Mouse (Mus musculus) kidney, embryonic 15.5 days (tissue): ENCODE measurements around the gene Foxp1. TPM values are rescaled to one million over a fixed set of nuclear protein-coding genes. Genes with fewer than 3 reads are reported as not detected.
A peak's percentile ranks its signal among the peaks of the same experiment; 100 is the strongest.

Experiments
- ATAC-seq: fragments of 200-750 bp; cut with Nextera tagmentation; replicated peaks from 2 replicates; pipeline ENCODE4 v1.8.0; 2017; ENCODE audit warnings: moderate TSS enrichment; ENCODE audit not compliant: low FRiP score
- H3K27ac ChIP-seq: fragments of 300-500 bp; sonication (generic); 2 replicates; pipeline ENCODE4 v1.5.1; 2015; ENCODE audit warnings: mild to moderate bottlenecking, inconsistent platforms
- H3K27me3 ChIP-seq: fragments of 300-500 bp; sonication (generic); 2 replicates; pipeline ENCODE4 v1.6.1; 2015; ENCODE audit warnings: inconsistent platforms
- H3K36me3 ChIP-seq: fragments of 300-500 bp; sonication (generic); 2 replicates; pipeline ENCODE4 v1.6.1; 2015; ENCODE audit warnings: inconsistent platforms
- H3K4me1 ChIP-seq: fragments of 300-500 bp; sonication (generic); 2 replicates; pipeline ENCODE4 v1.6.1; 2015; ENCODE audit warnings: inconsistent platforms
- H3K4me2 ChIP-seq: fragments of 300-500 bp; sonication (generic); 2 replicates; pipeline ENCODE4 v1.6.1; 2015; ENCODE audit warnings: moderate library complexity, mild to moderate bottlenecking, inconsistent platforms
- H3K4me3 ChIP-seq: fragments of 300-500 bp; sonication (generic); replicated peaks from 2 replicates; pipeline ENCODE4 v1.5.1; 2015; ENCODE audit warnings: mild to moderate bottlenecking, inconsistent platforms
- H3K9ac ChIP-seq: fragments of 300-500 bp; sonication (generic); 2 replicates; pipeline ENCODE4 v1.6.1; 2015; ENCODE audit warnings: mild to moderate bottlenecking, inconsistent platforms
- H3K9me3 ChIP-seq: fragments of 300-500 bp; sonication (generic); replicated peaks from 2 replicates; pipeline ENCODE4 v1.6.1; 2016; ENCODE audit warnings: inconsistent platforms
- WGBS: fragments of 180-500 bp; shearing (Covaris S2); methylation state at CpG from one replicate; pipeline ENCODE4 v1.1.7; 2015; ENCODE audit warnings: mixed read lengths; 5-methylcytosine and 5-hydroxymethylcytosine counted together
- polyA plus RNA-seq: library from polyadenylated mRNA; unstranded; fragments of >200 nt; fragmentation: Nextera tagmentation; extraction: Ambion mirVana; gene quantifications from 2 replicates; pipeline ENCODE4 v1.2.1, GENCODE M21; 2015

The Foxp1 gene
- polyA plus RNA-seq, 1 experiment from 2014 or later = 50.2 TPM

DNA sequence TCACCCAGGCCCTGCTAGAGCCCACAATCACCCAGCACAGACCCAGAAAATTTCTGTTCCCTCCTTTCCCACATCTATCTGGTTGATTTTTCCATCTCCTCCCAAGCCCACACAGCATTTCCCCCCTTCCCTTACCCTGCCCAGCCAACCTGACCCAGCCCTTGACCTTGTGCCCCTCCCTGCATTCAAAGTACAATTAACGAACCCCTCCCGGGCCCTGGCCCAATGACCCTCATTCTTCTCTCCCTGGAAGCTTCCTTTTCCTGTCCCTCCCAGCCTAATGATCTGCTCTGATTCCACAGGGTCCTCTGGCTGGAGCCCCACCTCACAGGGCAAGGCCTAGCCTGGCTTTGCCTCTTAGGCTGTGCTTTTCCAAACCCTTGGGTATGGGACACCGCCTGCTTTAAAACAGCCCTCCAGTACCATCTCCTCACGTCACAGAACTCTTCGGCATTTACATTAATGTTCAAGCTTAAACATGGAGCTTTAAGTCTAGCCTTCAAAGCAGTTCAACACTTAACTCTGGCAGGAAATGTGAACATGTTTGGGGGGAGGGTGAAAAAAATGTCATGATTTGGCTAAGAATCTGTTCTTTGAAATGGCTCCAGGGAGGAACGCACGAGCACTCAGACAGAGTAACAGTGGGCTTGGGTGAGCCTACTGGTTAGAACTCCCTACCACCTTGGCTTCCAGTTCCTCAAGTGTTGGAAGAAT is 143.4 kb downstream of the Foxp1 start:
- Histone ChIP-seq H3K36me3 (no peaks in the 10 kb centered on the region), H3K9me3 (no peaks in the 10 kb centered on the region), H3K27me3 (peaks cover 16% of the 10 kb centered on the region), H3K4me3 (no peak overlapping the region), H3K9ac (no peak overlapping the region), H3K4me2 (no peak overlapping the region), H3K27ac (peak overlapping the region; percentile 57), H3K4me1 (peaks cover 61% of the 10 kb centered on the region)
- WGBS = 49% methylated on average over 7 of the region's 7 CpGs
- 0 out of 2 replicates have a peak, but pooled peaks have one; percentile 9 for ATAC-seq

DNA sequence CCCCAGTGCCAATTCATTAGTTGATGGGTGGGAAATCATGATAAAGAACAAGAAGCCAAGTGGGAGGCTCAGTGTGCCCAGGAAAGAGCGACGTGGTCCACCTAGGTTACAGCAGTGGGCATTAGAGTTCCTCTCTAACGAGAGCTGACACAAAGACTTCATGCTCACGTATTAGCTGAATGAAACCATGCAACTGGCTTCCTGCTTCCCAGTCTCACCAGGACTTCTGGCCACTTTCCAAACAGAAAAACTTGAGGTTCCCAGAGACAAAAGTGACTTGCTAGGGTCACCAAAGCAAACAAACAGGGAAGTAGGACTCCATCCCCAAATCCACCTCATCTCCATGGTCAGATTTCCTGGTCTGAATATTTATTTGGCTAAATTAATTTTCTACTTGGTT is 144.8 kb downstream of the Foxp1 start:
- peaks cover 61% of the 10 kb centered on the region for H3K4me1 ChIP-seq
- no peak overlapping the region for H3K9ac ChIP-seq
- no peak for ATAC-seq
- no peaks in the 10 kb centered on the region for H3K36me3 ChIP-seq
- 0 out of 2 replicates have a peak overlapping the region, but pooled peaks have one; percentile 57 for H3K27ac ChIP-seq
- no peak overlapping the region for H3K4me3 ChIP-seq
- no peak overlapping the region for H3K4me2 ChIP-seq
- H3K9me3 ChIP-seq = no peaks in the 10 kb centered on the region
- 68% methylated on average over 4 of the region's 4 CpGs for WGBS
- H3K27me3 ChIP-seq = peaks cover 16% of the 10 kb centered on the region

DNA sequence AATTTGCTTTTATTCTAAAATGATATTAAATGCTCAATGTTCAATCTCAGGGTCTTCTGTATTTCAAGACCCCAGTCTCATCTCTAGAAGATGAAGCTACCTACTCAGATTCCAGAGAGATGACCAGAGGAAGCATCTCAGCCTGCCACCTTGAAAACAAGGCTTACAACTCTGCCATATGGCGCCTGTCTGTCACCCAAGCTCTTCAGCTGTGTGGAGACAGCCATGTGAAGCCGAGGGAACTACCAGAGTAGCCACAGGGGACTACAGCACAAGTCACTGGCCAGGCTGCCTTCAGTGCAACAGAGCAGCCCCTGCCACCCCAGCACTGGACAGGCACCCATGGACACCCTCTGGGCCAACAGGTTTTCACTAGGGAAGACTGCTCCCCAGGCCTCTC is 145.4 kb downstream of the Foxp1 start:
- H3K4me1 ChIP-seq = peaks cover 61% of the 10 kb centered on the region
- no peak overlapping the region for H3K4me3 ChIP-seq
- H3K27ac ChIP-seq = 0 out of 2 replicates have a peak overlapping the region, but pooled peaks have one; percentile 57
- no peaks in the 10 kb centered on the region for H3K36me3 ChIP-seq
- H3K9me3 ChIP-seq = no peaks in the 10 kb centered on the region
- H3K9ac ChIP-seq = no peak overlapping the region
- 47% methylated on average over 2 of the region's 2 CpGs for WGBS
- H3K4me2 ChIP-seq = no peak overlapping the region
- H3K27me3 ChIP-seq = peaks cover 11% of the 10 kb centered on the region
- ATAC-seq = no peak

DNA sequence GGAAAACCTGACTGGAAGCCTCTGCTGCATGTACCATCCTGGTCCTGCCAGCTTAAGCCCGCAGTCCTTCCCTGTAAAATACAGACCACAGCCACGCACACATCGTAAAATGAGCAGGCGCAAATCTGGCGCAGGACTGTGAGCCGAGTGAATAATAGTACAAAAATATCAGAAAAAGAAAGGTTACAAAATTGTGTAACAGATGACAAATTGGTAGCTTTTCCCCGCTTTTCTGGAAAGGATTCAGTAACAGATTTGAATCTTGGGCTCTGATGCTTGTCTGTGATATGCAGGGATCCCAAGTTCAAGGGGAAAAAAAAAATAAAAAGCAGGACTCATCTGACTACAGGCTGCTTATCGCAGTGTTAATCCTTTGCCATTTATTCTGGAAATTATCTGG is 145.8 kb downstream of the Foxp1 start:
- ATAC-seq = no peak

DNA sequence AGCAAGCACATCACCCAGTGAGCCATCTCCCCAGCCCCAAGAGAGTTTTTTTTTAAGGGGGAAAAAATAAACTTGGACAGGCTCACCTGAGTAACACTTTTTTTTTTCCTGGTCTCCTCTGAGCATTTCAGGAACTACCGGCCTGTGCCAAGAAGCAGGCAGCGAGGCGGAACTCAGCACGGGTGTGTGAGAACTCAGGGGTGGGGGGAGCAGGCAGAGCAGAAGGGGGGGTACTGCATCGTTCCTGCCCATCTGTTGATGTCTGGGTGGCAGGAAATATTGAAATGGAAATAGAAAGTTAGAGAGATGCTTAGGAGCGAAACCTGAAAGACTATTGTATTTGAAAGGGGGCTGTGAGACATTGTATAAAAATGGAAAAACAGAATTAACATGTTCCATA is 146.7 kb downstream of the Foxp1 start:
- H3K9me3 ChIP-seq = no peaks in the 10 kb centered on the region
- peaks cover 63% of the 10 kb centered on the region for H3K4me1 ChIP-seq
- peaks cover 4% of the 10 kb centered on the region; the same call in 1 of the 2 replicates for H3K27me3 ChIP-seq
- H3K36me3 ChIP-seq = no peaks in the 10 kb centered on the region
- H3K27ac ChIP-seq = no peak overlapping the region
- no peak for ATAC-seq
- no peak overlapping the region for H3K4me3 ChIP-seq
- H3K4me2 ChIP-seq = no peak overlapping the region
- WGBS = 36% methylated on average over 6 of the region's 6 CpGs
- no peak overlapping the region for H3K9ac ChIP-seq

More for the DNA sequence above, 145.8 kb downstream of the Foxp1 start:
- Histone ChIP-seq H3K9me3 (no peaks in the 10 kb centered on the region), H3K36me3 (no peaks in the 10 kb centered on the region), H3K4me3 (no peak overlapping the region), H3K27me3 (peaks cover 7% of the 10 kb centered on the region), H3K9ac (no peak overlapping the region), H3K4me2 (no peak overlapping the region), H3K27ac (no peak overlapping the region), H3K4me1 (peaks cover 63% of the 10 kb centered on the region)
- WGBS = 82% methylated on average over 8 of the region's 8 CpGs

DNA sequence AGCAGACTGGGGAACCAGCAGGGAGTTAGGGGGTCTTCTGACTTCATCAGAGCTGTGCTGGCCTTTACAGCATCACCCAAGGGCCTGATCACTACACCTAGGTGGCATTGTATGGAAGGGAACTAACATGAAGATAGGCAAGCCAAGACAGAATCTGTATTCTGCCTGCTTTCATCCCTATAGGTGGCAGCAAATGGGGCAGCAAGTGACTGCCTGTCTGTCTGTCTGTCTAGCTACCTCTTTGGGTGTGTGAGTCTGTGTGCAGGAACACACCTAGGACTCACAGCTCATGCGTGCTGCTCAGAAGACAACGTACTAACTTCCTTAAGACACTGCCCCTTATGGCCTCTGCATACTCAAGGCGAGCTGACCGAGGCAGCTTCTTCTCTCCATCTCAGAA is 147.1 kb downstream of the Foxp1 start:
- H3K9ac ChIP-seq = no peak overlapping the region
- ATAC-seq = no peak
- H3K9me3 ChIP-seq = no peaks in the 10 kb centered on the region
- H3K4me2 ChIP-seq = no peak overlapping the region
- 30% methylated on average over 4 of the region's 4 CpGs for WGBS
- H3K4me3 ChIP-seq = no peak overlapping the region
- H3K27me3 ChIP-seq = peaks cover 4% of the 10 kb centered on the region; the same call in 1 of the 2 replicates
- H3K27ac ChIP-seq = no peak overlapping the region
- H3K4me1 ChIP-seq = peaks cover 63% of the 10 kb centered on the region
- H3K36me3 ChIP-seq = no peaks in the 10 kb centered on the region

DNA sequence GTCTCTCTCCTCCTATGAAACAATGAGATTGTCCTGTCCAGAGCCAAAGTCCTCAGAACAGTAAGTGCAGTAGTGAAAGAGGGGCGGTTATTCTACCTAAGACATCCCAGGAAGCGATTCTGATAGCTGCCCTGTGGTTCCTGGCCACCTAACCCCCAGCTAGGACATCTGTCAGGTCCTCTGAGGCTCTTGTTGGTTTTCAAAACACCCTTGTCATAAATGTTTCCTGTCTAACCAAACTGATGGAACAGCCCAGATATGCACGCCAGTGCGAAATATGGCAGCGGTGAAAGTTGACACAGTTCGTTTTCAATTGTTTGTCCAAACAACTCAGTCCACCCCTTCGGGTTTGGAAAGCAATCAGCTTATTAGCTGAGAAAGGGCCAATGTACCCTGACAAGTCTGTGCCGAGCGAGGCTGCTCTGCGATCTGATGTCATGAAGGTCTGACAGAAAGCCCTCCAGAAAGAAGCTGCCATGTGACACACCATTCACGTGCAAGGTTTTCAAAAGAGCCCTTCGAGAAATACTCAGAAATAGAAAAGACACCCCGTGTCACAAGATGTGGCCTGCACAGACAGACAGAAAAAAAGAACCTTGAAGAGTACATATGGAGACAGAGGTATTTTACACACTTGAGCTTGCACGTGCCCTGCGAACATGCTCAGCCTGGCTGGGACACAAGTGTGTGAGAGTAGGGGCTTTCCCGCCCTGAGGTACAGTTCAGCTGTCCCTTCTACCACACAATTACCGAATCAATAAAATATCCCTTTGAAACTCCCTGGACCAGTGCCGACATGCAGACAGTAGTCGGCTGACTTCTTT is 147.9 kb downstream of the Foxp1 start:
- ATAC-seq = no peak
- WGBS = 49% methylated on average over 19 of the region's 19 CpGs
- H3K27ac ChIP-seq = 0 out of 2 replicates have a peak overlapping the region, but pooled peaks have one; percentile 5
- H3K4me2 ChIP-seq = no peak overlapping the region
- H3K36me3 ChIP-seq = no peaks in the 10 kb centered on the region
- H3K4me1 ChIP-seq = peaks cover 60% of the 10 kb centered on the region
- no peak overlapping the region for H3K4me3 ChIP-seq
- H3K27me3 ChIP-seq = peaks cover 4% of the 10 kb centered on the region; the same call in 1 of the 2 replicates
- no peak overlapping the region for H3K9ac ChIP-seq
- H3K9me3 ChIP-seq = no peaks in the 10 kb centered on the region

DNA sequence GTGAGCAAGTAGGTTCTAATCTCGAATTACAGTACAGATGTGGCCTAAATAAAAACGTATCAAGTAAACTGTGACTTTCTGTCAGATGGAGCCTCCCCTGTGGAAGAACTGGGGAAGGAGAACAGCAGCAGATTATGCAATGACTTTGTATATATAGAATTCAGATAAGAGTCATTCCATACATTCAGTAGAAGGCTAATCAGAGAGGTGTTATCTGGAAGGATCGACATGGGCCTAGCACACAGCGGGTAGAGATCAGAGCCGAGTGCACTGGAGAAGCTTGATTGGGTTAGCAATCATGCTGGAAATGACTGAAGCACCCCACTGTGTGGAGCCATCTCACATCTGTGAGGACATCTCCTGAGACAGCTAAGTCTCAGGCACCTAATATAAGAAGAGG is 150.1 kb downstream of the Foxp1 start:
- Histone ChIP-seq H3K9me3 (no peaks in the 10 kb centered on the region), H3K4me1 (peaks cover 41% of the 10 kb centered on the region), H3K4me3 (no peak overlapping the region), H3K4me2 (no peak overlapping the region), H3K27me3 (peaks cover 4% of the 10 kb centered on the region; the same call in 1 of the 2 replicates), H3K36me3 (no peaks in the 10 kb centered on the region), H3K27ac (no peak overlapping the region), H3K9ac (no peak overlapping the region)
- 78% methylated on average over 5 of the region's 5 CpGs for WGBS
- ATAC-seq = no peak

DNA sequence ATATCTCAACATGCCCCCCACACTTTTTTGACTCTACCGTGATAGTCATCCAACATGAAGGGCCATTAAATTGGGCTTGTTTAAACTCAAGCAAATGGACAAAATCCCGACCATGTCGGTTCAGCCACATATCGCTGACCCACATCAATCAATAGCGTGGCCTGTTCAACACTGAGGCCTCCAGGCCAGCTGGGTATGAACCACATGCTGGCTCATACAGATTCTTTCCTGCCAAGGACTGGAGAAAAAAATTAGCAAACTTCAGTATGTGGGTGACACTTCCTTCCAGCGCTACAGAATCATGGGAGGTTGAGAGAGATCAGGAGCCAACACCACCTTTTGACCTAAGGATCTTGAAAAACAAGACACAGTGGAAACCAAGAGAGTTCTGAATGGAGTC is 150.5 kb downstream of the Foxp1 start:
- Histone ChIP-seq H3K27me3 (peaks cover under 1% of the 10 kb centered on the region; the same call in 1 of the 2 replicates), H3K9ac (no peak overlapping the region), H3K4me2 (no peak overlapping the region), H3K9me3 (no peaks in the 10 kb centered on the region), H3K36me3 (no peaks in the 10 kb centered on the region), H3K27ac (no peak overlapping the region), H3K4me1 (peaks cover 37% of the 10 kb centered on the region), H3K4me3 (no peak overlapping the region)
- WGBS = 66% methylated on average over 6 of the region's 6 CpGs
- no peak for ATAC-seq

DNA sequence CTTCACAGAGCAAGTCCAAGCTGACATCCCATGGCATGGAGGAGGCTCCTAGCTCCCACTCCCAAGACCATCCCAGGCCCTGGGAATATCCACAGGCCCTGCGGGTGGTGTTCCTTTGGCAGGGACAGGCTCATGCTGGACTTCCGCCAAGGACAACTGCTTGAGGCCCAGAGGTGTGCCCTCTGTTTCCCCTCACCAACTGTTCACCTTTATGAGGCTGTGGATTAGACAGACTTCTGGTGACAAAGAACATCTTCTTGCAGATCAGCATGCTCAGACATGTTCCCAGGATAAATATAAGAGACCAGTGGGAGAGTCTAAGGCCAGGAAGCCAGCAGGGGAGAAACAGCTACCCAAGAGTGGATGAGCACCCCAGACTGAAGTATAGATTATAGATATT is 152.6 kb downstream of the Foxp1 start:
- H3K9me3 ChIP-seq = no peaks in the 10 kb centered on the region
- H3K36me3 ChIP-seq = no peaks in the 10 kb centered on the region
- H3K4me3 ChIP-seq = no peak overlapping the region
- peaks cover 16% of the 10 kb centered on the region for H3K4me1 ChIP-seq
- WGBS = 89% methylated on average over 2 of the region's 2 CpGs
- no peak overlapping the region for H3K27ac ChIP-seq
- no peak overlapping the region for H3K4me2 ChIP-seq
- H3K9ac ChIP-seq = no peak overlapping the region
- no peak for ATAC-seq
- H3K27me3 ChIP-seq = no peaks in the 10 kb centered on the region

DNA sequence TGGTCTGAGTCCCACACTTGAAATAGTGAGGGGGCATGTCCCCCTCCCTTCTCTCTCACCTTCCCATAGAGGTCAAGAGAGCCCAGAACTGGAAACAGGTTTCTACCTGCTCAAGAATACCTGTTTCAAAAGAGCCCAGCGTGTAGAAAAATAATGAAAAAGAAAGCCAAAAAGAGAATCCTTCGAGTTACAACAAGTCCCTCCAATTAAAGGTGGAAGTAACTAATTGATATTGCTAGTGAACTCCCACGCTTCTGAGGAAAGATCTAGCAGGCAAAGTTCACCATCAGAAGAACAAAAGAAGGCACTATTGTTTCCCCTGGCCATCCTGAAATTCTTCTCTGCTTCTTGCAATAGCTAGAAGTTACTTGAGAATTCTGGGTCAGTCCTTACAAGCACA is 153.4 kb downstream of the Foxp1 start:
- H3K27ac ChIP-seq = no peak overlapping the region
- H3K27me3 ChIP-seq = no peaks in the 10 kb centered on the region
- H3K9ac ChIP-seq = no peak overlapping the region
- no peaks in the 10 kb centered on the region for H3K9me3 ChIP-seq
- H3K4me1 ChIP-seq = peaks cover 9% of the 10 kb centered on the region; the same call in 1 of the 2 replicates
- no peak overlapping the region for H3K4me3 ChIP-seq
- H3K4me2 ChIP-seq = no peak overlapping the region
- no peaks in the 10 kb centered on the region for H3K36me3 ChIP-seq
- ATAC-seq = no peak
- WGBS = 77% methylated on average over 3 of the region's 3 CpGs

DNA sequence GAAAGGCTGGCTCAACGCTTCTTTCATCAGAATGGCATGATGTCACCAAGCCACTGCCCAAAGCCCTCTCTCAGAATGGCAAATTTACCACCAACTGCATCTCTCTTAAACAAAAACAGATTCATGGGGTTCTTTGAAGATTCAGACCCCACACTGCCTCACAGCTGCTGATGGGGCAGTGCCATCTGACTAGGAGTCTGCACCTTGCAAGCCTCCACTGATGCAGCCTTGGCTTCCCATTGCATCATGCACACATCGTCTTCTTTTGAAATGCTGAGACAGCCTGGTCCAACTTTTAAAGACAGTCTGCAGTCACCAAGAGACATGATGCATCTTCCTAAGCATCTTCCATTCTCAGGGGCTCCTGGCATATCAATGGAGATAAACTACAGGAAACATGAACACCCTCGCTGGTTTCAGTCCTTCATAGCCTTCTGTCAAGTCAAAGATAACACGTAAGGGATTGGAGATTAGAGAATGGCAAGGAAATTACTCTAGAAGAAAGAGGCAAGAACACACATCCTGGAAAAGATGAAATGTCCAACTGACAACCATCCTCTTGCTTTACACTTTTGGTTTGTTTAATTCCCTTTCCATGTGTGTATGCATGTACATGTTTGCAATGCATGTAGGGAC is 154.3 kb downstream of the Foxp1 start:
- H3K9ac ChIP-seq = no peak overlapping the region
- no peaks in the 10 kb centered on the region for H3K9me3 ChIP-seq
- WGBS = 69% methylated on average over 4 of the region's 4 CpGs
- H3K27me3 ChIP-seq = no peaks in the 10 kb centered on the region
- no peak overlapping the region for H3K4me2 ChIP-seq
- no peak overlapping the region for H3K4me3 ChIP-seq
- no peaks in the 10 kb centered on the region for H3K36me3 ChIP-seq
- H3K27ac ChIP-seq = no peak overlapping the region
- no peak for ATAC-seq
- peaks cover 9% of the 10 kb centered on the region; the same call in 1 of the 2 replicates for H3K4me1 ChIP-seq
